Mouse (Mus musculus): Measurements from ENCODE around the gene Chrnb4. TPM values are rescaled to one million over a fixed set of nuclear protein-coding genes. Genes with fewer than 3 reads are reported as not detected.

Chrnb4 gene
- polyA plus RNA-seq, 1 experiment from 2014 or later = 0.05 TPM

- ATAC-seq (no peak), DNase-seq (ENCODE audit: low read depth, low spot score) (no peak)
- peaks cover 65% of the 10 kb centered on the region for H3K27me3 ChIP-seq
- in situ Hi-C loops (cut with MboI; ENCODE audit: low pct_unique_long_range_greater_than_20kb) = no loop called here
- ChIA-PET POLR2A (no interaction called here), CTCF (no interaction called here)
- no peak for TF ChIP-seq CTCF (IDR thresholded peaks at IDR 0.05)
These were observed 67.0 kb downstream of the Chrnb4 start for GRCm38 (mm10) chr9:54981291-54982191.

DNA sequence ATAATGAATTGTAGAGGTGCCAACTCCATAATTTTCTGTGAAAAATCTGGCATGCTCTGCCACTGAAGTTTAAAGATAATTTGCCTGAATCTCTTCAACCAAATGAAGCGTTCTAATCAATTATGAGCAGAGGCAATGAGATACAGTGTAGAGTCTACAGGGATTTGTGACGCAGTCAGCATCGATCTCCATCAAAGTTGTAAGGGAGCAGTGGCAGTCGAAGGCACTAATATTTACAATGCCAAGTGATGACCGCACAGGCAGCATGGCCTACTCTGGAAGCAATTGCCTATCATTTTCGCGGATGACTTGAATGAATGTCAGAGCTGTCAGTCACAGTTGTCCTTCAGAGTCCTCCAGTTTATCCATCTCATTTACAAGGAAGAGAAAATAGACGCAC lies 67.9 kb downstream of the Chrnb4 start, which contains the start of gene Chrna5:
Chrna5 (plus strand) TSS at position 207 of the 400 bp plus-strand sequence.
- no peak for TF ChIP-seq CTCF (IDR thresholded peaks at IDR 0.05)
- in situ Hi-C loops (cut with MboI; ENCODE audit: low pct_unique_long_range_greater_than_20kb) = no loop called here
- no peak for ATAC-seq
- ChIA-PET CTCF (interaction anchor here (1.4 kb wide), 1 partner anchor 9 kb away, joined by 3 read pairs; no protein-coding TSS in a partner anchor), POLR2A (no interaction called here)
- DNase-seq (ENCODE audit: low read depth, low spot score) = no peak
- peaks cover 74% of the 10 kb centered on the region for H3K27me3 ChIP-seq

Other genes with a start within 250 kb of the Chrnb4 start
- 41.8 TPM for gene Ireb2, start 185.0 kb downstream of the Chrnb4 start, polyA plus RNA-seq (2021)
- gene Hykk, start 131.5 kb downstream of the Chrnb4 start, polyA plus RNA-seq (2021) = 0.27 TPM
- 243 TPM for gene Psma4, start 98.0 kb downstream of the Chrnb4 start, polyA plus RNA-seq (2021)
- 0.65 TPM for gene AY074887, start 97.8 kb downstream of the Chrnb4 start, polyA plus RNA-seq (2021)
- 0.06 TPM for gene Chrna5, start 67.9 kb downstream of the Chrnb4 start, polyA plus RNA-seq (2021)
- 0.03 TPM for gene Chrna3, start 22.2 kb downstream of the Chrnb4 start, polyA plus RNA-seq (2021)
- 33.9 TPM for gene Ube2q2, start 100.1 kb upstream of the Chrnb4 start, polyA plus RNA-seq (2021)
- 76.0 TPM for gene Fbxo22, start 160.1 kb upstream of the Chrnb4 start, polyA plus RNA-seq (2021)